Mouse (Mus musculus): Measurements from ENCODE around the gene Sall2. TPM values are rescaled to one million over a fixed set of nuclear protein-coding genes. Genes with fewer than 3 reads are reported as not detected.

Gene Sall2
- total and polyA plus RNA-seq, 2 experiments from 2014 or later = 29.2 to 71.7 TPM

DNA sequence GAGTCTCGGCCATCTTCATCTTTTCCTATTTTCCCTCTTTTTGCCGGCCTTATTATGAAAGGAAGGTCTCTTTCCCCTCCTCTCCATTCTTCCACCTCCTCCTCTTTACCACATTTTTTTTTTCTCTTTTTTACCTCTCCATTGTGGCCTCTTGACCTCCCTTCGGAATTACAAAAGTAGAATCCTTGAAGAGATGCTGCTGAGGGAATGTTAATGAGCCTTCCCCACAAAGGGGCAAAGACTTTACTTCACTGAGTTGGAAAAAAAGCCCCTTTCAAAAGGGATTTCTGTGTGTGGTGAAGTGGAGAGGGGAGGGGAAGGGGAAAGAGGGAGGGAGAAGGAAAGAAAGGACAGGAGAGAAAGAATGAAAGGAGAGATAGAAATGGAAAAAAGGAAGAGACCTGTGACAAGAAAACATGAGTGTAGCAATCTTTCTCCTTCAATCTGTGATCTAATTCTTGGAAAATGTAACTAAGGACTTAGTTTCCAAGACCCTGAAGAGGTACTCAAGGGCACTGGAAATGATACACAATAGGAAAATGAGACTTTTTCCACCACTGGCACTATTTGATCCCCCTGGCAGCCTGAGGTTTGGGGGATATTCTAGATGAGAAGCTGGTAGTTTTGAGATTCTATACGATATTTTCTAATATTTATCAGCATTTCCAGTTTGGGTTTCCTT, 2.6 kb upstream of the Sall2 start:
- Histone ChIP-seq H3K9me3 (ENCODE audit: low read length) (no peaks in the 10 kb centered on the region), H3K27me3 (ENCODE audit: insufficient read depth, low read length) (peaks cover 9% of the 10 kb centered on the region; the same call in 1 of the 2 replicates), H3K27ac (ENCODE audit: low read depth, low read length) (no peak overlapping the region), H3K4me3 (ENCODE audit: low read depth, low read length) (no peak overlapping the region), H3K4me1 (ENCODE audit: insufficient read depth) (no peaks in the 10 kb centered on the region; the same call in 1 of the 2 replicates), H3K36me3 (ENCODE audit: insufficient read depth) (no peaks in the 10 kb centered on the region), H3K4me2 (ENCODE audit: low read depth) (no peak overlapping the region), H3K9ac (no peak overlapping the region)
- TF ChIP-seq CTCF (IDR thresholded peaks at IDR 0.05; ENCODE audit: low read depth) = no peak
- 8% methylated on average over 4 of the region's 4 CpGs for WGBS
- no peak for DNase-seq
- no peak for ATAC-seq

GRCm38 (mm10) chr14:52327375-52327901, 1.1 kb downstream of the Sall2 start:
- H3K9ac ChIP-seq = peak overlapping the region; percentile 45
- ATAC-seq (peak; percentile 79), DNase-seq (peak; percentile 44)
- peak overlapping the region; percentile 47 for H3K4me3 ChIP-seq (ENCODE audit: low read depth, low read length)
- peak overlapping the region; percentile 87 for H3K4me2 ChIP-seq (ENCODE audit: low read depth)
- WGBS = under 1% methylated on average over 14 of the region's 14 CpGs
- no peaks in the 10 kb centered on the region for H3K9me3 ChIP-seq (ENCODE audit: low read length)
- no peak for TF ChIP-seq CTCF (IDR thresholded peaks at IDR 0.05; ENCODE audit: low read depth)
- H3K4me1 ChIP-seq (ENCODE audit: insufficient read depth) = no peaks in the 10 kb centered on the region; the same call in 1 of the 2 replicates
- peak overlapping the region; percentile 62 for H3K27ac ChIP-seq (ENCODE audit: low read depth, low read length)
- peaks cover 9% of the 10 kb centered on the region; the same call in 1 of the 2 replicates for H3K27me3 ChIP-seq (ENCODE audit: insufficient read depth, low read length)
- H3K36me3 ChIP-seq (ENCODE audit: insufficient read depth) = no peaks in the 10 kb centered on the region

DNA sequence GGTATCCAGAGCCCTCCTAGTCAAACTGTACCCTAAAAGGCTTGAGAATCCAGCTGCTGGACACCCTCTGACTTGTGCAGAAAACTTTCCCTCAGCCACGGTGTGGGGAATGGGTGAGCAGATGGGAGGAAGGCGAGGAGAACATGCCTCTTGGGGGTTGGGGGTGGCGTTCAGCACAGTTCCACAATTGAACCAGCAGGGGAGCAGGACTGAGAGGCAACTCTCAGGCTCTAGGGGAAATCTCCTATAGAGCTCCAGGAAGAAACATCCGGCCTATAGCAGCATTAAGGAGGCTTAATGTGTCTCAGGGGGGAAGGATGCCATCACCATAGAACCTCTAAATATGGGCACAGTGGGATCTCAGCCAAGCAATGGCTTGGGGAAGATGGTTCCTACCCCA, 2.7 kb downstream of the Sall2 start:
- WGBS = 5% methylated on average over 4 of the region's 4 CpGs
- Histone ChIP-seq H3K36me3 (ENCODE audit: insufficient read depth) (no peaks in the 10 kb centered on the region), H3K27ac (ENCODE audit: low read depth, low read length) (no peak overlapping the region), H3K4me2 (ENCODE audit: low read depth) (no peak overlapping the region), H3K9ac (no peak overlapping the region), H3K4me1 (ENCODE audit: insufficient read depth) (no peaks in the 10 kb centered on the region; the same call in 1 of the 2 replicates), H3K9me3 (ENCODE audit: low read length) (no peaks in the 10 kb centered on the region), H3K4me3 (ENCODE audit: low read depth, low read length) (no peak overlapping the region), H3K27me3 (ENCODE audit: insufficient read depth, low read length) (peaks cover 9% of the 10 kb centered on the region; the same call in 1 of the 2 replicates)
- peak; percentile 66 for ATAC-seq
- DNase-seq = no peak
- TF ChIP-seq CTCF (IDR thresholded peaks at IDR 0.05; ENCODE audit: low read depth) = peak; percentile 58

DNA sequence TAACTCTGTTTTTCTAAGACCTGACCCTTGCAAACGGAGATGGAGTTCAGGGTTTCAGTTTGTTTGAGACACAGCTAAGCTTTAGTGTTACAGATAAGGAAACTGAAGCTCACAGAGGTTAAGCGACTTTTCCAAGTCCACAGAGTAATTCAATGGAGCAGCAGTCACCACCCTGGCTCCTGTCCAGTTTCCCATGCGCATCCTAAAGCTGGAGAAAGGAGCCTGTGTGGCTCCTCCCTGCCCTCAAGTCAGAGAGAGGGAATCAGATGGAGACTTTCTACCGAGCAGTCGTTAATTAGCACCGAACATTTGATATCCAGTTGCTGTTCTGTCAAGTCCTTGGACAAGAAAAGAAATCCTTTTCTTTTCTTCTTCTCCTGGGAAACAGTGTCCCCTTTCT, 9.2 kb downstream of the Sall2 start:
- Histone ChIP-seq H3K27me3 (ENCODE audit: insufficient read depth, low read length) (no peaks in the 10 kb centered on the region), H3K27ac (ENCODE audit: low read depth, low read length) (no peak overlapping the region), H3K9ac (no peak overlapping the region), H3K4me2 (ENCODE audit: low read depth) (no peak overlapping the region), H3K9me3 (ENCODE audit: low read length) (no peaks in the 10 kb centered on the region), H3K36me3 (ENCODE audit: insufficient read depth) (no peaks in the 10 kb centered on the region), H3K4me1 (ENCODE audit: insufficient read depth) (peaks cover 7% of the 10 kb centered on the region; the same call in 1 of the 2 replicates), H3K4me3 (ENCODE audit: low read depth, low read length) (no peak overlapping the region)
- ATAC-seq (no peak), DNase-seq (no peak)
- WGBS = 35% methylated on average over 6 of the region's 6 CpGs
- TF ChIP-seq CTCF (IDR thresholded peaks at IDR 0.05; ENCODE audit: low read depth) = no peak

DNA sequence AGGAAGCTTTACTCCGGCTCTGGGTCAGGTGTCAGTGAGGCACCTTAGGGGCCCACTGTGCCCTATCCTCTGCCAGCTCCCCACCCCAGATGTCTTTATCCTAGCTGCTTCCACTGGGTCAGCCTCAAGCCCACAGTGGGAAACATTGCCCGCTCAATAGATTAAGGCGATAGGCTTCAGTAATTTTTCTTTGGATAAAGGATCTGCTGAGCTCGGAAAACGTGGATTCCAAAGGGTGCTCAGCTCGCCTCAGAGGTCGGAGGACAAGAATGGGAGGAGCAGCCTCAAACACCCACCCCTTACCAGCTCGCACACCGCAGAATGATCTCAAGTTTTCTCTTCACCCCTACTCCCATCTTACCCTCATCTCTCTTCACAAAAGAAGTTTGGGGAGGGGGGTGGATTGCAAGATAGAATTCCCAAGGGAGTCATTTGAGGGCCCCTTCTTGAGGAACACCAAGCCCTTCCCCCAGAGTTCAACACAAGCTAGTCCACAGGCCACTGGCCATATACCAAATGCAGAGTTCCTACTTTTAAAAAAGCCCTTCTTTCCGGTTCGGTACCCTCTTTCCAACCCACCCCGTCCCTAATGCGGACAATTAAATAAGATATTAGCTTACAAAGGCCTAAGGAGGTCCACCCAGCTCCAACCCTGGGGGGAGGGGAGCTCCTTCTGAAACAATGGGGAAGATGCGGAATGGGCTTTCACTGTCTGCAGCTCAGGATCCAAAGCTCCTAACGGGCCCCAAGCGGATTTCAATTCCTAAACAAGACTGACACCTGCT, 11.9 kb downstream of the Sall2 start:
- H3K27me3 ChIP-seq (ENCODE audit: insufficient read depth, low read length) = no peaks in the 10 kb centered on the region
- H3K27ac ChIP-seq (ENCODE audit: low read depth, low read length) = peak overlapping the region; percentile 93
- 6% methylated on average over 16 of the region's 16 CpGs for WGBS
- no peak for TF ChIP-seq CTCF (IDR thresholded peaks at IDR 0.05; ENCODE audit: low read depth)
- DNase-seq (peak; percentile 71), ATAC-seq (peak; percentile 72)
- H3K9ac ChIP-seq = peak overlapping the region; percentile 95
- peaks cover 18% of the 10 kb centered on the region for H3K36me3 ChIP-seq (ENCODE audit: insufficient read depth)
- peak overlapping the region; percentile 93 for H3K4me3 ChIP-seq (ENCODE audit: low read depth, low read length)
- no peaks in the 10 kb centered on the region for H3K9me3 ChIP-seq (ENCODE audit: low read length)
- peak overlapping the region; percentile 79 for H3K4me2 ChIP-seq (ENCODE audit: low read depth)
- peaks cover 14% of the 10 kb centered on the region; the same call in 1 of the 2 replicates for H3K4me1 ChIP-seq (ENCODE audit: insufficient read depth)

GRCm38 (mm10) chr14:52315792-52316440, 12.6 kb downstream of the Sall2 start:
- Histone ChIP-seq H3K27me3 (ENCODE audit: insufficient read depth, low read length) (no peaks in the 10 kb centered on the region), H3K27ac (ENCODE audit: low read depth, low read length) (peak overlapping the region; percentile 93), H3K4me2 (ENCODE audit: low read depth) (peak overlapping the region; percentile 79), H3K4me1 (ENCODE audit: insufficient read depth) (peaks cover 18% of the 10 kb centered on the region), H3K9ac (peak overlapping the region; percentile 95), H3K9me3 (ENCODE audit: low read length) (no peaks in the 10 kb centered on the region), H3K36me3 (ENCODE audit: insufficient read depth) (peaks cover 18% of the 10 kb centered on the region), H3K4me3 (ENCODE audit: low read depth, low read length) (peak overlapping the region; percentile 93)
- DNase-seq (peak; percentile 87), ATAC-seq (peak; percentile 88)
- no peak for TF ChIP-seq CTCF (IDR thresholded peaks at IDR 0.05; ENCODE audit: low read depth)
- under 1% methylated on average over 34 of the region's 41 CpGs for WGBS

All from forebrain, postnatal 0 days (tissue).